Mouse (Mus musculus): Measurements from ENCODE around the gene Marco. TPM values are rescaled to one million over a fixed set of nuclear protein-coding genes. Genes with fewer than 3 reads are reported as not detected.
A peak's percentile ranks its signal among the peaks of the same experiment; 100 is the strongest.

Marco gene
- total RNA-seq (2021): under 1 TPM in 1 of 2 experiments, not detected in 1; 0.26 TPM
- long read RNA-seq, experiment 1: 0 reads
- long read RNA-seq, experiment 2: 0 reads

DNA sequence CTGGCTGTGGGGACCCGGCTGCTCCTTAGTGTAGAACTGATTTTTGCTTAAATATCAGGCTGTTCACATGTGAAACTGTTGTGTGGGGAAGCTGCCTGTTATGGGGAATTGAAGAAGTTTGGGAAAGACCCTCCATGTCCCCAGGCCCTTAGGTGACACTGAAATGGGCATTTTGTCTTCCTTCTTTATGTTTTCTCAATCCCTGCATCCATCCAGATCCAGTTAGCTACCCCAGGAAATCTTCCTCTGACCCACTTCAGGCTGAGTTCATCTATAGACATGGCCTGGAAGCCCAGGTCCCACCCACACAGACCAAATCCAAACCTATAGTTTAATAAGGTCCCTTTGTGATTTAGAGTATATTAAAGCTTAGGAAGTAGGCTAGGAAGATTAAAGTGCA is at the start of gene Marco:
Marco (minus strand) TSS at position 101 of the 400 bp plus-strand sequence.
- DNase-seq: no peak

DNA sequence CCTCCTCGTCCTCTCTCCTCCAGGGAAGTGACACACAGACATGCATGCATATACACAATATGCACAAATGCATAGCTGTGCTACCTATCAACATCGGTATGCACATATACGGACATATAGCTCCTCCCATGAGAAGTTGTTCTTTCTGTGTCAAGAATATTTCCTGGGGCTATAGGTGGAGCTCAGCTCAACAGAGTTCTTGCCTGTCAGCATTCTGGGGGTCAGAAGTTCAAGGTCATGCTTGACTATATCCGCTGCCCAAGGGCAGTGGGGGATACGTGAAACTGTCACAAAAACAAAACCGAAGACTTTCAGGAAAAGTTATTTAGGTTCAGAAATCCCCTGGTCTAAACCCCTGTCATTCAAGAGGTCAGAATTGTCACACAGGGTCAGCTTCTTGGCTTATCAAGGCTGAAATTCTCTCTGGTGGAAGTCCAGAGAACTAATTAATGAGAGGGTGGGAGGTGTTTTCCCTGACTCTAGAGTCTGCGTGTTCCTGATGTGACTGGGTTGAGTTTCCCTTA is 34.7 kb upstream of the Marco start:
- DNase-seq: no peak

DNA sequence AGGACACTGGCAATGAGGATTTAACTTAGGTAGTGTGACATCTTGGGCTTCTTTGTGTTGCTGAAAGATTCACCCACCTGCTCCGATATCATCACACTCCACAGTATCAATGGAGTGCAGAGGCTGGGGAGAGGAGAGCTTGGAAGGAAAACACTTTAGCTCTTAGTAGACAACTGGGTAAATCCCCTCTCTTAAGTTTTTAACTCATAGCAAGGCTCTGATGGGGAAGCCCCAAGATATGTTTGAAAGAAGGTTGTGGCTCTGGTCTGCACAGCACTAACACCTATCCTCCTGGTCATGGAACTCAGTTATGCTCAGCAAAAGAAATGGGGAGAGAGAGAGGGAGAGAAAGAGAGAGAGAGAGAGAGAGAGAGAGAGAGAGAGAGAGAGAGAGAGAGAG is 32.2 kb upstream of the Marco start:
- no peak for DNase-seq

DNA sequence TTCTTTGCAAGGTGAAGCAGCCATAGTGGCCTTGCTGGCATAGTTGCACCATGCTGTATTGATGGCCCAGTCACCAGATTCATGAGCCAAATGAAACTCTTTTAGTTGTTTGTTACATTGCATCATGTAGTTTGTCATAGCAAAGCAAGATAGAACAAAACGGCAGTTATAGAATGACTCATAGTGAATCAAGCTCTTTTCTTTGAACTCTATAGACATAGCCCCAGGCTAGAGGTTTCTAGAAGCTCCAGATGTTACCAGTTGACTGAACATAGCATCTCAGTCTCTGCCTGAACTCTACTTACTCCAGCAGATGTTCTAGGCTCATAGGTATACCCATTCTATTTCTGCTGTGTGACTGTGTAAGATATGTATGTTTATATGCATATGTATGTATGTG is 31.1 kb upstream of the Marco start:
- no peak for DNase-seq

DNA sequence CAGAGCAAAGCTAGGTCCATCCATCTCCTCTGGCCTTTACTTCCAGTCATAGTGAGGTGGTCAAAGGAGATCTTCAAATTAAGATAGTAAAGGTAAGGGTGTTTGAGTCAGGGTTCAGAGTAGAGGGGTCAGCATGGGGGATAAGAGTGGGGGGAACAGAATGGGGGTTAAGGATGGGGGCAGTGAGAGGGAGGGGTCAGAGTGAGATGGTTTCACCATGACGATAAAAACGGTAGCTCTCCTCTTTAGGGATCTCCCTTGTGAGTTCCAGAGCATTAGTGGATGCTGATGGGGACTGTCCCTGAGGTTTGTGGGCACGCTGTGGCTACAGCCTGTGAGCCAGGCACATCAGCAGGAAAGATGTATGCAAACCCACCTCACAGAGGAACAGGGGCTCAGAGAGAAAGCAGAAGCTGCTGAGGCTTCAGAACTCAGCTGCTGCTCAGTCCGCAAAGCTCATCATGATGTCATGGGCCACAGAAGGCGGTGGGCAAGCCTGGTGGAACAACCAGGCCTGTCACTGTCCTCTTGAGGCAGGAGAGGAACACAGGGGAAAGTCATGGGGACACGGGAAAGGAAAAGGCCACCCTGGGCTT is 27.6 kb upstream of the Marco start:
- no peak for DNase-seq

DNA sequence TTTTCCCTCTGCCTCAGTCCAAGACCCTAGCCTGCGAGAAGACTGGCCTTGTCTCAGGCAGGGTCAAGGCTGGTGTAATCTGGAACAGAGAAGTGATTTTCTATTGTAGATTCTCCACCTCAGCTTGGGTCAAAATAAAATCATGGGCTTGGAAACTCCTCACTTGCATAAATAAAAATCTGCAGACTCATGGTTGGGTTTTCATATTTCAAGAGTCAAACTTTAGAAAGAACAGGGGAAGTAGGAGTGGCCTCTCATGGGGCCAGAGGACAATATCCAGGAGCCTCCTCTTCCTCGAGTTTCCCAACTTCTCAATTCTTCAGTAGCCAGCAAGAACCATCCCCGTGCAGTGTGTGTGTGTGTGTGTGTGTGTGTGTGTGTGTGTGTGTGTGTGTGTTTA is 26.9 kb upstream of the Marco start:
- DNase-seq: no peak

DNA sequence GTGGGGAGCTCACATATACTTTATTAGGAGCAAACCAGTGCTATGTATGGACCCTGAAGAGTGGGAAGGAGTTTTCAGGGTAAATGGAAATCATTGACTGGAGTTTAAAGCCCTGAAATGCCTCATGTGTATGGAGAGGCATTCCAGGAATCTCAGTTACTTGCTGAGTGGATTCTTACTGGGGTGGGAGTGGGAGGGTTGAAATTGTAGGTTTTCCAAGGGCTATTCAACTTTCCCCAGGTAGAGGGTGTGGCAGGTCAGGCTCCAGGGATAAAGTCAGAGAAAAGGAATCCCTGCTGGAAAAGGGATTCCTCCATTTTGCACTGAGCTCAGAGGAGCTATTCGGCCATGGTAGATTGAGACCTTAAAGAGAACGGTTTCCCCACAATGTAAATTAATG is 25.1 kb upstream of the Marco start:
- DNase-seq: no peak

DNA sequence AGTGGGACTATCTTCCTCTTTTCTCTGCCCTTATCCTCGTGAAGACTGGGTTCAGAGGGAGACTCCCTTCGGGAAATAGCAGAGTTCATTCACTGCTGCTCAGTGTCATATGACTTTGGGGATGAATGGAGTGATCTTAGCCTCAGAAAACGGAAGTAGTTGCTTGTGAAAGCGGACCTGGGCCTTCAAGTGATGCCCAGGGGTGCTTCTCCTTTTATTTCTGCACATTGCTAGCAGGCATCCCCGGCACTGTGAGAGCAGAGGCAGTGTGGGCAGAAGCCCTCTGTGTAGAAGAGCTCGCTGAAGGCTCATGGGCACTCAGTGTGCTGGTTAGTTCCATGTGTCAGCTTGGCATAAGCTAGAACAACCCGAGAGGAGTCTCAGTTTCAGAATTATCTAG is 12.8 kb upstream of the Marco start:
- DNase-seq: no peak

DNA sequence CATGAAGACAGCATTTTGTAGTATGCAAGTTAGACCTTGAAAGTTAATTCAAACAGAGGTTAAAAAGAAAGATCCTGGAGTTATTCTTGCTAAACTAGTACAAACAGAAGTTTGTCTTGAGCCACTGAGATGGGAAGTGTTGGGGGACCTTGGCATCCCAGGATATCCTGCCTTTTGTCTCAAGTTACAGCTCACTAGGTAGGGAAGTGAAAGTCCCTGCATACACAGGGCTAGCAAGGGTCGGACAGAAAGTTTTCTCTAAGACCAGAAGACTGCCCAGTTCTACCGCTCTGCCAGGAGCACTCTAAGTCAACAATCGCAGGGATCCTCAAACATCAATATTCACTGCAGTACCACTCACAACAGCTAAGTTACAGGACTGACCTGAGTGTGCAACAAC is 5.5 kb upstream of the Marco start:
- DNase-seq: no peak

DNA sequence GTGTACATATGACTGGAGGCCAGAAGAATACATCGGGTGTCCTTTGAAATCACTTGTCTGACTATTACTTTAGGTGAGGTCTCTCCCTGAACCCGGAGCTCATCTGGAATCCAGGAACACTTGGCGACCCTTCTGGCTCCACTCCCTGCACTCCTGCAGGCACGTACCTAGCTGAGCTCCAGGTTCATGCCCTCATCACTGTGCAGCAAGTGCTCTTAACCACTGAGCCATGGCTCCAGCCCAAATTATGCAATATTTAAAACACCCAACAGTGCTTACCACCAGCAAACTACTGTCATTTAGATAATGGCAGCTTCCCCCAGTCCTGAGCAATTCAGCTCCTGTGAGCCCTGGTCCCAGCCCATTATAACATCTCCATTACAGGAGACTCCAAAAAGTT is 4.2 kb upstream of the Marco start:
- no peak for DNase-seq

DNA sequence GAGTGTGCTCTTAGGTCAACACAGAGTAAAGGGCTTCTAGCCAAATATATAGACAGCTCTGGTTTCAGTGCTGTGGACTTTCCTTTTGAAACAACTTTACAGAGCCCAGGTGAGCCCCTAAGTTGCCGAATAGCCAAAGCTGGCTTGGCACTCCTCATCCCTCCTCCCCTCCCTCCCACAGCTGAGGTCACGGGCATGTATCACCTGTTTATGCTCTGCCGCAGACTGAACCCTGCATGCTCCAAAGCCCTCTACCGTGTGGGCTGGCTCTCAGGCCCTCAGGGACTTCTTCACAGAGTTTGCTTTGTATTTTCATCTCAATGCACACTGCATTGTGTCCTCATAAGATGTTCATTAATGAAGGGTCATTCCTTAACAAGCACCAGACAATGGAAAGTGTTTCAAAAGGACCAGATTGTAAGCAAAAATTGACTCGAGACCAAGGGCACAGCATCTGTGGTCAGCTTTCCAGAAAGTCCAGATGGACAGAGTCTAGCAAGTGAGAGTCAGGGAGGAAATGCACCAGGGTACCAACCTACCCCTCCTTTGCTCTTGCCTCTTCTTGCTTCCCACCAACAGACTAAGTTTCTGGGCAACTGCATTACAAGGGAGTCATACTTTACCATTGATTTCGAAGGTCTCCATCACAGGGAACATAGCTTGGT is 646 bp downstream of the Marco start:
- DNase-seq: no peak

DNA sequence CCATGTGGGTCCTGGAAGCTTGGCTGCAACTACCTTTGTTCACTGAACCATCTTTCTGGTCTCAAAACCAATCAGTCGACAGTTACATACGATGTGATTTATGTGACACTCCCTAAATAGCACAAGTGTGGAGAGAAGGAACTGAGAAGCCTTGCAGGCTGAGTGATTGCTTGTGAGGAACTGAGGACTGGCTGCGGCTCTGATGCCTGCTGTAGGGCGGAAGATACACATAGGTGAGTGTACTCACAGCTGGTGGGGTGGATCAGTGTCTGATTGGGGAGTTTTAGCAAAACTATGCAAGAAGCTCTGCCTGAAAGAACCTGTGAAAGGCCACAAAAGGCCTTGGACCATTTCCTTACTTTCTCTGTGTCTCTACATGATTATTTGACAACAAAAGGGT is 3.3 kb downstream of the Marco start:
- no peak for DNase-seq

DNA sequence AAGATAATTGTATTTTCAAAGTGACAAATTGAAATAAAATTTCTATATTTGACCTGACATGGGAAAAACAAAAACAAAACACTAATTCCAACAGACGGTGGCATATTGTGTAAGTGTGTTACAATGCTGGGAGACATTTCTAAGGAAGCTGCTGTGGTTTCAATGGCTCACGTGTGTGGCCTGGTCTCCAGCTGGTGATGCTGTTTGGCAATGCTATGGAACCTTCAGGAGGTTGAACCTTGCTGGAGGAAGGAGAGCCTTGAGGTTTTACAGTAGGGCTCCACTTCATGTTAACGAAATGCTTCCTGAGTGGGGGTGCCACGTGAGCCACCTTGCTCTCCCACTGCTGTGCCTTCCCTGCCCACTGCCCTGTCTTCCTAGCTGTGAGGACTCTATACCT is 6.8 kb downstream of the Marco start:
- DNase-seq: no peak

DNA sequence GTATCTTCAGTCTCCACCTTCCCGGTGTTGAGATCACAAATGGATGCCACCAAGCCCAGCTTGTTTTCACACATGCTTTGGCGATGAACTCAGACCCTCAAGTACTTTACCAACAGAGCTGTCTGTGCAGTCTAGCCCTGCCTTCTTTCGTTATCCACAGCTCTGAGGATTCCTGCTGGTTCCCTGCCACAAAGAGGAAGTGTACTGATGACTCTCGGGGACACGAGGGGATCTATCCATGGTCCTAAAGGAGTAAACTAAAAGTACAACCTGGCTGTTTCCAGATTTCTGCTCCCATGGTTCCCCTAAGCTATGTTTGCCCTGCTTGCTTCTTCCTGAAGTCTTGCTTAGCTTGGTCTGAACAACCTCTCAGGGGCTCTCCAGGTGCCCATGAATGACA is 23.9 kb downstream of the Marco start:
- no peak for DNase-seq

DNA sequence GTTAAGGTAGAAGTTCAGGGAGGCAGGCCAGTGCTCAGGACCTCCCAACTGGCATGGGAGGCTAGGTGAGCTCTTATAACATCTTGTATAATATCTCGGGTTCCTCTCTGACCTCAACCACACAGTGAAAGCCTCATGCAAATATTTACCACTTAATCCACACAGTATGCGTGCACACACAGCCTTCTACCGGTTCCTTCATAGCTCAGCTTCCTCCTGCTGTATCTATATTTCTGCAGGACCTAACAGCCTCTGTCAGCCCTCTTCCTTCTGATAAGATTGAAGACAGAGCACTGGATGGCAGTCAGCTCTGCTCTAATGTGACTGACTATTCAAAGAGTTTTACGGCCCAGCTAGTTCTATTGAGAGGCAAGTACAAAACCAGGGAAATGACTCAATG is 30.0 kb downstream of the Marco start:
- DNase-seq: no peak

DNA sequence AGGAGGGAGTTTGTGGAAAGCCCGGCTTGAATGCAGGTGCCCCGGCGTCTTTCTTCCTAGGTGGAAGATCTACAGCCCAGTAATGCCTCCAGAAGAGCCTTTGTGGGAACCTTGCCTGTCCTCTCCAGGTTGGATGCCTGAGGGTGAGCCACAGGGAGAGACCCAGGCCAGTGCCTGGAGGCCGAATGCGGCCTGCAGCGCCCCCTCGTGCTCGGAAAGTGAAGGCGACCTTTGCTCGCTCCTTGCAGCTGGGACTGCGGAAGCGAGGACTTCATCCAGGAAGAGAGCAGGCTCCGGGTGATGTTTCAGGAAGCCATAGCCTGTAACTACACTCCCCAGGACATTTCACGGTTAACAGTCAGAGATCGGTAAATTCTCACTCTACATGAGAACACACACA is 35.9 kb downstream of the Marco start:
- DNase-seq: peak; percentile 69 to 80

DNA sequence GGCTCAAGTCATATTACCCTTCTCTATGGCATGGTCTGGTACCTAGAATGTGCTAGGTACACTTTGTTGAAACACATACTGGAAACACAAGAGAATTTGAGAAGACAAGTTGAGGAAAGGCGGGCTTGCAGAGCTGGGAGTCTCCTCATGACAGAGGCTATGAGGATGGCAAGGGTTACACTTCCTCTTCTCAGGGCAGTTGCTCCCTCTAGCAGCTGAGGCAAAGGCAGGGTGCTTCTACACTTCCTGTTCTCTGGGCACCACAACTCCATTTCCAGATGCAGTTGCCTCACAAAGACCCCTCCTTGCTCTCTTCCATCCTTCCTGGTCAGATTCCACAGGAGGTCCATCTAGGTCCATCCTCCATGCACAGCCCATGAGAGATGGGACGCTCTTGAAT is 37.5 kb downstream of the Marco start:
- no peak for DNase-seq

DNA sequence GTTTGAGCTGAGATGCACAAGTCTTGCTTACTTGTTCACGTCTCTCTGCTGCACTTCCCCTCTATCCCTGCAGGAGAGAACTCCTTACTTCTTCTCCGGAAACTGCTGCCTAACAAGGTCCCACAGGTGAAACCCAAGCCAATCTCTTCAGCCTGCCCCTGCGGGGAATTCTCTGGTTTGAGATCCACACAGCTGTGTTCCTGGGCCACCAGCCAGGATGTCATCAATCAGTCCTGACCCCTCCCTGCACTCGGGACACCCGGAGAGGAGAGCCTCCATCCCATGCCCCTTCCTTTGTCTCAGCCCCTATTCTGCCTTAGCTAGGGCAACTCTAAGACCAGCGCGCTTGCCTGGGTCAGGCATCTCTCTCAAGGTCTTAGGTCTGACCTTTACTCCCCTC is 38.1 kb downstream of the Marco start:
- DNase-seq: peak; percentile 6 to 14

DNA sequence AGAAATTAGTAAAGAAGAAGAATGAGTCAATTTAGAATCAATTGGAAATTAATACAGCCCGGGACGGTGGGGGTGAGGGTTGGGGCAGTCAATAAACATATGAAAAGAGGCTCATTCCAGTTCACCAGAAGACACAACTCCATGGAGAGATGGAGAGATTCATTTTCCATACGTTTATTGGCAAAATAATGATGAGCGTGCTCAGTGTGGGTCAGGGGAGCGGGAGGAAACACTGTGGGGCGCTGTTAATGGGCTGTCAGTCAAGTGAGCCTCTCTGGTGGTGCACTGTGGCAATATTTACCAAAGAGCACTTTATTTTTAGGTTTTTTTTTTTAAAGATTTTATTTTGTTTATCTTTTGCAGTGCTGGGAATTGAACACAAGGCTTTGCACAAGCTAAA is 45.8 kb downstream of the Marco start:
- DNase-seq: no peak

DNA sequence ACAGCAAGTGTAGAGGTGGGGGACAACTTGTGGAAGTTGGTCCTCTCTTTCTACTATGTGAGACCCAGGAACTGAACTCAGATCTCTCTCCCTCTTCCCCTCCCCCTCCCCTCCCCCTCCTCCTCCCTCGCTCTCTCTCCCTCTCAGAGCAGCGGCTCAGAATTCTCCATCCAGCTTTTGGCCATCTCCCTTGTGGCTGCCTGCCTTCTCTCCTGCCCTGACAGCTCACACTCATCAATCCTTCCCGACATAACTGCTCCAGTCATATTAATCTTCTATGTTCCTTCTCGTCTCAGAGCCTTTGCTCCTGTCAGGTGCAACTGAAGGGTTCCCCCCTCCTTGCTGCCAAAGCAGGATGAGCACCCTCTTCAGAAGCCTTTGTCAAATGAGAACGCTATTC is 46.3 kb downstream of the Marco start:
- DNase-seq: no peak

DNA sequence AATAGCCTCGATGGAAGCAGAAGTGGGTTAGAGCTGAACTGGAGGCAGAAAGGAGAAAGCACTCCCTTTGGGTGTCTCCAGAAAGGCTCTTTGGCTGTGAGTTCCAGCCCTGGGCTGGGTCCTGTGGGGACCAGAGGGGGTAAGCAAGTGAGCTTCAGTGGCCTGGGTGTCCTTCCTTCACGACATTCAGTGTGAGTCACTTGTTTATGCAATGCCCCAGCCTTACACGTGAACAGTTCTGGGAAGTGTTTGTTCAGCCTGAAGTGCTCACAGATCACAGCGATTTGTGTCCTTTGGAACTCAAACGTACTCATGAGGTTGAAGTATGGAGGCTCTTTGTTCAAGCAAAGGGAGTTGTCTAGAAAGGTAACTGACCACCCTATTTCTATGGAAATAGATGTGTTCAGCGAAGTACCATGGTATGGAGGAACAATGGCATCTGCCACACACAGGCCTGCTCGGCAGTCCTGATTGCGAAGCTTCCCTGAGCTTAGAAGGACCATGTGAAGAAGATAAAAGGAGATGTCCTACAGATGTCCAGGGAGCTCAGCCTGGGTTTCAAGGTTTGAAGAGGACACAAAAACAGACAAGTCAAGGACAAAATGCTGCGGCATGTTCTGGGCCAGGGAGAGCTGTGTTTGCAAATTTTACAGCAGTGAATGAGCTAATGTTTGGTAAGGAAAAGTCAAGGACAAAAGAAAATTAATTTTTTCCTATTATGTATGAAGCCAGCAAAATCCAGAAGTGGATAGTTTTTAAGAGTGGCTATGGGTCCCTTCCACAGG is 53.1 kb downstream of the Marco start:
- DNase-seq: peak; percentile 40 to 44

DNA sequence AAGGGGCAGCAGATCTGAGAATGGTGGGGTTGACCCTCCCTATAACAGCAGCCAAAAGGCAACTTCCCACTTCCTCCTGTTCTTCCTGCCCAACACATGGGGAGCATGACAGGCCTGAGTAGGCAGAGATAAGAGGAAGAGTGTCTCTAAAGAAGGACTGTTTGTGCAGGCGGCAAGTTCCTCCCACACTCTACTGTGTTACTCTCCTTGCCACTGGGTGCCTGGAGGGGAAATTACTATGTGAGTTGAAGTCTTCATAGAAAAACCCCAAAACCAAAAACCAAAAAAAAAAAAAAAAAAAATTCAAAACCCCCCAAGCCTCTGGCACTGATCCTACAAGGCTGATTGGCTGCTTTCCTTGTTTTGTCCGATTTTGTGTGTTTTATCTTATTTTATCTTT is 55.2 kb downstream of the Marco start:
- DNase-seq: no peak

DNA sequence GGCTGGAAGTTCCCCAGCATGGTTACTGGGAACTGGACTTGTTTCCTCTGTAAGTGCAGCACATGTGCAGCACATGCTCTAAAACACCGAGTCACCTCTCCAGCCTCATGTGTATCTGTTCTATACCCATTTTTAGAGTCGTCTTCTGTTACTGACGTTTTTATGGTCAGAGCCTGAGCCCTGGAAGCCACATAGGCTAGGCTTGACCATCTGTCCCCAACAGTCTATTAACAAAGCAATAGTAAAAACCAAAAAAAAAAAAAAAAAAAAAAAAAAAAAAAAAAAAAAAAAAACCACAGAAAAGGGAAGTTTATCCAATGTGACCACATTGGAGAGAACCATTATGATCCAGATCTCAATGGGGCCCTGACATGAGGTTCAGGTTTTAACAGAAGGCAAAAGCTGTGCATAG is 61.6 kb downstream of the Marco start:
- no peak for DNase-seq

Data from adrenal gland, postnatal 36 days (tissue).